Comparison of ENCODE assay signal across 8 mouse cellular contexts in genomic region chr4:144891743-144892132, GRCm38 (mm10). TPM values are rescaled to one million over a fixed set of nuclear protein-coding genes. Genes with fewer than 3 reads are reported as not detected.
A peak's percentile ranks its signal among the peaks of the same experiment; 100 is the strongest.
DNase-seq lines count a peak whose midpoint lies in the region; ATAC-seq and TF ChIP-seq lines count a peak whose summit lies in the region.

No protein-coding gene starts in this region.

- intact Hi-C loops in left cerebral cortex, postnatal 36 days (cut with DNase I), result loop anchor here (2.0 to 10.0 kb wide), 5 partner anchors 86 to 393 kb away; no protein-coding TSS in a partner anchor

- H3K4me3 ChIP-seq in C2C12 (ENCODE audit: insufficient read depth, poor library complexity, severe bottlenecking), result peak overlapping the region; percentile 28
- peak overlapping the region; percentile 45 for H3K4me3 ChIP-seq in forebrain, embryonic 15.5 days
- peak overlapping the region; percentile 62 for H3K4me3 ChIP-seq in liver, embryonic 15.5 days (replicated peaks)

- TF ChIP-seq CTCF in C2C12 (IDR thresholded peaks at IDR 0.05; ENCODE audit: control insufficient read depth, insufficient read depth, insufficient read length), result no peak

- H3K9me3 ChIP-seq in forebrain, embryonic 15.5 days, result no peaks in the 10 kb centered on the region
- no peaks in the 10 kb centered on the region for H3K9me3 ChIP-seq in liver, embryonic 15.5 days (replicated peaks)

- H3K79me2 ChIP-seq in C2C12 (ENCODE audit: control insufficient read depth, insufficient read depth), result no peaks in the 10 kb centered on the region

- H3ac ChIP-seq in C2C12 (ENCODE audit: control insufficient read depth, insufficient read length, low read depth), result no peak overlapping the region

- H3K4me2 ChIP-seq in forebrain, embryonic 15.5 days (replicated peaks), result peak overlapping the region; percentile 77
- H3K4me2 ChIP-seq in liver, embryonic 15.5 days, result peak overlapping the region; percentile 79

- no peak overlapping the region for H3K27ac ChIP-seq in forebrain, embryonic 15.5 days (replicated peaks)
- H3K27ac ChIP-seq in liver, embryonic 15.5 days (replicated peaks), result peak overlapping the region; percentile 73

- H3K79me3 ChIP-seq in C2C12 (ENCODE audit: low read depth), result no peaks in the 10 kb centered on the region

- ATAC-seq in forebrain, embryonic 15.5 days (replicated peaks), result no peak
- ATAC-seq in liver, embryonic 15.5 days (ENCODE audit: insufficient read depth), result no peak

- H3K36me3 ChIP-seq in C2C12 (ENCODE audit: control insufficient read depth, insufficient read depth), result no peaks in the 10 kb centered on the region
- no peaks in the 10 kb centered on the region for H3K36me3 ChIP-seq in forebrain, embryonic 15.5 days
- no peaks in the 10 kb centered on the region for H3K36me3 ChIP-seq in liver, embryonic 15.5 days (replicated peaks)

- H3K27me3 ChIP-seq in C2C12 (ENCODE audit: control insufficient read depth, insufficient read depth, insufficient read length), result no peaks in the 10 kb centered on the region
- H3K27me3 ChIP-seq in forebrain, embryonic 15.5 days, result peaks cover 23% of the 10 kb centered on the region
- H3K27me3 ChIP-seq in liver, embryonic 15.5 days, result peaks cover 56% of the 10 kb centered on the region

- DNase-seq in heart, adult 11 months, result peak; percentile 89
- no peak for DNase-seq in heart, adult 8-10 months (ENCODE audit: low spot score)
- DNase-seq in left cerebral cortex, postnatal 36 days (ENCODE audit: low spot score in 2 of 2), result no peak
- no peak for DNase-seq in right cerebral cortex, postnatal 14 days
- no peak for DNase-seq in right cerebral cortex, postnatal 10 days (ENCODE audit: low spot score in 2 of 2)

- H3K4me1 ChIP-seq in forebrain, embryonic 15.5 days, result peaks cover 23% of the 10 kb centered on the region
- H3K4me1 ChIP-seq in liver, embryonic 15.5 days (replicated peaks), result peaks cover 35% of the 10 kb centered on the region

- H3K9ac ChIP-seq in forebrain, embryonic 15.5 days (replicated peaks), result no peak overlapping the region
- H3K9ac ChIP-seq in liver, embryonic 15.5 days, result peak overlapping the region; percentile 27; the same call in 1 of the 2 replicates

- WGBS in forebrain, embryonic 15.5 days, result 9% methylated on average over 5 of the region's 5 CpGs
- 12% methylated on average over 5 of the region's 5 CpGs for WGBS in liver, embryonic 15.5 days (ENCODE audit: insufficient replicate concordance)

TF ChIP-seq in C2C12, 6 proteins besides CTCF, POLR2A, EP300 and RAD21:
- no peak for TF ChIP-seq CEBPB (IDR thresholded peaks at IDR 0.05; ENCODE audit: low read depth)
TF ChIP-seq in C2C12: peak in this region for 0.

RNA-seq across cellular contexts. Expression of gene Dhrs3, which starts 0.9 kb away (rescaled TPM):
- 100 to 1,000 TPM in 3 of 4 experiments, 10 to 100 TPM in 1; 98.8 to 151 (median 131) TPM for total RNA-seq in heart, adult 8-10 months (2022)
- 5.0 TPM for polyA plus RNA-seq in C2C12 (2012; fragmentation: generic; extraction: Trizol)
- 18.3 and 19.6 TPM in 2 replicates for polyA plus RNA-seq in forebrain, embryonic 15.5 days (2015; fragmentation: Nextera tagmentation; extraction: Ambion mirVana)
- 27.6 and 33.3 TPM in 2 replicates for polyA plus RNA-seq in liver, embryonic 15.5 days (2015; fragmentation: Nextera tagmentation; extraction: Ambion mirVana)
- total RNA-seq in left cerebral cortex, postnatal 36 days (2021), result 10 to 100 TPM; 24.8 to 27.9 TPM
